Mouse (Mus musculus): ENCODE measurements around the gene Hps3. TPM values are rescaled to one million over a fixed set of nuclear protein-coding genes. Genes with fewer than 3 reads are reported as not detected.
A peak's percentile ranks its signal among the peaks of the same experiment; 100 is the strongest.

Hps3 gene
- polyA plus RNA-seq, 1 experiment: 16.5 TPM

- TF ChIP-seq POLR2A (IDR thresholded peaks at IDR 0.05; ENCODE audit: low read depth, low read length) (no peak), CTCF (IDR thresholded peaks at IDR 0.05; ENCODE audit: borderline replicate concordance, insufficient read depth, low read length) (no peak)
- Histone ChIP-seq H3K27ac (ENCODE audit: insufficient read depth, low read length) (no peak overlapping the region), H3K4me1 (ENCODE audit: control insufficient read depth, insufficient read depth, low read length) (no peaks in the 10 kb centered on the region), H3K4me3 (ENCODE audit: insufficient read depth, low read length) (no peak overlapping the region)
Measured at GRCm38 (mm10) chr3:19978474-19978873, 56.6 kb downstream of the Hps3 start.

GRCm38 (mm10) chr3:19966072-19966471 is 69.0 kb downstream of the Hps3 start:
- TF ChIP-seq CTCF (IDR thresholded peaks at IDR 0.05; ENCODE audit: borderline replicate concordance, insufficient read depth, low read length): no peak
- no peak for TF ChIP-seq POLR2A (IDR thresholded peaks at IDR 0.05; ENCODE audit: low read depth, low read length)

DNA sequence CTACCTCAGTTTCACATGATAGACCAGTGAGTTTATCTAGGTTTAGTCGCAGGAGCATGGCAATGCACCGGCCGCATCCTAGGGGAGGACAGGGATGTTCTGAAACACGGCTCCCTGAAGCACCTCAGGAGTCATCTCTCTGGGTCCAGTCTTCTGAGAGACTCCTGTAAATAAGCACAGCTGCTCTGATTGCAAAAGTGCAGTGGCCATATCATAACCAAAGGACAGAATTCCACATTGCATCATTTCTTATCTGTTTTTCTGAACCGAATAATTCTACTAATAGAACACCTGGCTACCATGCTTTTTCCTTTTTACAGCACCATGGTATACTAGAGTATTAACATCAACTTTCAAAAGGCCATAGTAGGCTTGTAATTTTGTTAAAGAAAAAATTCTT is 69.9 kb downstream of the Hps3 start:
- H3K4me1 ChIP-seq (ENCODE audit: control insufficient read depth, insufficient read depth, low read length): peaks cover 4% of the 10 kb centered on the region
- H3K4me3 ChIP-seq (ENCODE audit: insufficient read depth, low read length): no peak overlapping the region
- no peak for TF ChIP-seq POLR2A (IDR thresholded peaks at IDR 0.05; ENCODE audit: low read depth, low read length)
- no peak for TF ChIP-seq CTCF (IDR thresholded peaks at IDR 0.05; ENCODE audit: borderline replicate concordance, insufficient read depth, low read length)
- no peak overlapping the region for H3K27ac ChIP-seq (ENCODE audit: insufficient read depth, low read length)

More at GRCm38 (mm10) chr3:19966072-19966471, 69.0 kb downstream of the Hps3 start:
- no peak overlapping the region for H3K27ac ChIP-seq (ENCODE audit: insufficient read depth, low read length)
- H3K4me1 ChIP-seq (ENCODE audit: control insufficient read depth, insufficient read depth, low read length): no peaks in the 10 kb centered on the region; the same call in 1 of the 2 replicates
- no peak overlapping the region for H3K4me3 ChIP-seq (ENCODE audit: insufficient read depth, low read length)

DNA sequence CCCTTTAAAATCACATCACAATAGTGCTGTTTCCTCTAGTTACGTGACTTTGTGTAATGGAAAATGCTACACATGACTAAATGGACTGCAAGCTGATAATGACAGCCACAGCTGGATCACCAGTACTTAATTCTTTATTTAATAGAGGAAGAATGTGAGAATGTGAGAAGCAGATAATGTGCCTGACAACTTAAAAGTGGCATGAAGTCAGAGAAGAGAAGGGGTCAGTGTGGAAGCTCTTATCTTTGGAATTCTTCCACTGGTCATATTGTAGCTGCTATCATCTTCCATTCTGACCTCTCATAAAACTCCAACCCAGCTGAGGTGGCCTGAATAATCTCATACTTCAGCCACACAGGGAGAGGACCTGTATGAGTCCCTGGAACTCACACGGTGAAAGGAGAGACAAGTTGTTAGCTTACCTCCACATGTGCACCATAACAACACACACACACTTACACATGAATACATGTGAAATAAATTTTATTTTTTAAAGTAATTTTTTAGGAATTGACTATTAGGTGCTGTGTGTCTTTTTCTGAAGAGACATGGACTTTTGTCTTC is 70.4 kb downstream of the Hps3 start:
- Histone ChIP-seq H3K4me3 (ENCODE audit: insufficient read depth, low read length) (no peak overlapping the region), H3K27ac (ENCODE audit: insufficient read depth, low read length) (no peak overlapping the region), H3K4me1 (ENCODE audit: control insufficient read depth, insufficient read depth, low read length) (peaks cover 7% of the 10 kb centered on the region)
- TF ChIP-seq POLR2A (IDR thresholded peaks at IDR 0.05; ENCODE audit: low read depth, low read length) (no peak), CTCF (IDR thresholded peaks at IDR 0.05; ENCODE audit: borderline replicate concordance, insufficient read depth, low read length) (no peak)

GRCm38 (mm10) chr3:19962769-19963513 is 72.2 kb downstream of the Hps3 start:
- no peak overlapping the region for H3K4me3 ChIP-seq (ENCODE audit: insufficient read depth, low read length)
- H3K4me1 ChIP-seq (ENCODE audit: control insufficient read depth, insufficient read depth, low read length): peaks cover 7% of the 10 kb centered on the region
- TF ChIP-seq CTCF (IDR thresholded peaks at IDR 0.05; ENCODE audit: borderline replicate concordance, insufficient read depth, low read length) (no peak), POLR2A (IDR thresholded peaks at IDR 0.05; ENCODE audit: low read depth, low read length) (no peak)
- H3K27ac ChIP-seq (ENCODE audit: insufficient read depth, low read length): no peak overlapping the region

DNA sequence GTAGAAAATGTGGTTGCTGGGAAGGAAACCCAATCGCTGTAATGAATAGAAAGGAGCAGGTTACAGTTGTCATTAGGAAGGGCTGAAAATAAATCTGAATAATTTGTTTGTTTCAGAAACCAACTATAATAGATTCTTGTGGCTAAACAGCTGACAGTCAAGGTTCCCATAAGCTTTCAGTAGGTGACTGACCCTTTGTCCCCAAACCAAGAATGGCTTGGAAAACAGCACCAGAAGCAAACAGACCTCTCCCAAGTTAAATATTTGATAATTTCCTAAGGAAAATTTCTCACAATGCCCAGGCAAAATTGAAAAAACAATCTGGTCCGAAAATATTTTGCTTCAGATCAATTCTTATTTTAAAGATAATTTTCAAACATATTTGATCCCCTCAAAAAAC is 73.8 kb downstream of the Hps3 start:
- TF ChIP-seq POLR2A (IDR thresholded peaks at IDR 0.05; ENCODE audit: low read depth, low read length) (no peak), CTCF (IDR thresholded peaks at IDR 0.05; ENCODE audit: borderline replicate concordance, insufficient read depth, low read length) (no peak)
- no peak overlapping the region for H3K4me3 ChIP-seq (ENCODE audit: insufficient read depth, low read length)
- H3K4me1 ChIP-seq (ENCODE audit: control insufficient read depth, insufficient read depth, low read length): peaks cover 10% of the 10 kb centered on the region
- no peak overlapping the region for H3K27ac ChIP-seq (ENCODE audit: insufficient read depth, low read length)

DNA sequence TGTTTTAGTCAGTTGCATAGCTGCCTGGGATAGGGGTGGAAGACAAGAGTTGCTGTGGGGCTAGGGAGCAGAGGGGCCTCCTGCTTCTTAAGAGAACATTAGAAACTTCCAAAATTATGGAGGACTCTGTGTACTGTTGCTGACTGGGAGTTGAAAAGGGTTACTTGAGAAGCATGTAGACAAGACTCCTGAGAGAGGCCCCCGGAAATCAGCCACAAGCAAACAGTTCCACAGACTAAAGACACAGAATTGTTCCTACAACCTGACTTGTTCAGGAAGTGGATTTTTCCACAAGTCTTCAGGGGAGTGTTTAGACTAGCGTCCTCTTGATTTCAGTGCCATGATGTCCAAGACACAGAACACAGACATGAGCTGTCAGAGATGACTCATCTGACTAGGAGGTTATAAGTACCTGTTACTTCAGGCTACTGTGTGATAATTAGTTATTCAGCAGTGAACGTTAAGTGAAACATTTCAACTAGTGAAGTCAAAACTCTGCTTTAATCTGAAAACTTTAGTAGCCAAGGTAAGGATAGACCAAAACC is 74.5 kb downstream of the Hps3 start:
- TF ChIP-seq POLR2A (IDR thresholded peaks at IDR 0.05; ENCODE audit: low read depth, low read length): no peak
- Histone ChIP-seq H3K4me1 (ENCODE audit: control insufficient read depth, insufficient read depth, low read length) (peaks cover 10% of the 10 kb centered on the region), H3K4me3 (ENCODE audit: insufficient read depth, low read length) (no peak overlapping the region), H3K27ac (ENCODE audit: insufficient read depth, low read length) (no peak overlapping the region; the same call in 1 of the 2 replicates)

- H3K4me3 ChIP-seq (ENCODE audit: insufficient read depth, low read length): no peak overlapping the region
- no peak overlapping the region for H3K27ac ChIP-seq (ENCODE audit: insufficient read depth, low read length)
- TF ChIP-seq POLR2A (IDR thresholded peaks at IDR 0.05; ENCODE audit: low read depth, low read length) (no peak), CTCF (IDR thresholded peaks at IDR 0.05; ENCODE audit: borderline replicate concordance, insufficient read depth, low read length) (no peak)
- peaks cover 12% of the 10 kb centered on the region for H3K4me1 ChIP-seq (ENCODE audit: control insufficient read depth, insufficient read depth, low read length)
Measured at GRCm38 (mm10) chr3:19958983-19959382, 76.1 kb downstream of the Hps3 start.

GRCm38 (mm10) chr3:19958031-19958430 is 77.1 kb downstream of the Hps3 start:
- Histone ChIP-seq H3K4me3 (ENCODE audit: insufficient read depth, low read length) (no peak overlapping the region), H3K27ac (ENCODE audit: insufficient read depth, low read length) (no peak overlapping the region; the same call in 1 of the 2 replicates), H3K4me1 (ENCODE audit: control insufficient read depth, insufficient read depth, low read length) (peaks cover 14% of the 10 kb centered on the region)
- TF ChIP-seq POLR2A (IDR thresholded peaks at IDR 0.05; ENCODE audit: low read depth, low read length) (no peak), CTCF (IDR thresholded peaks at IDR 0.05; ENCODE audit: borderline replicate concordance, insufficient read depth, low read length) (no peak)

DNA sequence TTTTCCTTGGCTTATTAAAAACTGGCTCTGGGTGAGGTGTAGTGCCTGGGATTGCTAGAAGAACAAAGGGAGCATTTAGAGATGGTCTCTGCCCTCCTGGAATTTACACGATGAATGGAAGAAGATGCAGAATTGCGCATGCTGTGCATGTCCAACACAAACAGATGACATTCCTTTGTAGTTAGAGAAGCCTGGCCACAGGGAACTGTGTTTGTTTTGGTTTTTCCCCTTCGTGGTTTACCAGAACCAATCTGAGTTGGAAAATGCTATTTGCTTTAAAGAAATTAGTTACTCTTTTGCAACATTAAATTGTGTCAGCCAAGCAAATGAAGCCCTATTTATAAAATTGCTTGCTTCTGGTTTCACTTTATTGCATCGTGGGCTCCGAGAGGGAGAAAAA is 78.2 kb downstream of the Hps3 start, which contains the start of gene Cp:
Gene Cp (plus strand): TSS at position 170 of the 400 bp plus-strand sequence.
- no peak within 1 kb of the TSS; the same call in 1 of the 2 replicates for H3K4me3 ChIP-seq (ENCODE audit: insufficient read depth, low read length)
- H3K4me1 ChIP-seq (ENCODE audit: control insufficient read depth, insufficient read depth, low read length): peaks cover 14% of the 10 kb centered on the region
- TF ChIP-seq CTCF (IDR thresholded peaks at IDR 0.05; ENCODE audit: borderline replicate concordance, insufficient read depth, low read length) (no peak), POLR2A (IDR thresholded peaks at IDR 0.05; ENCODE audit: low read depth, low read length) (no peak)
- peak within 1 kb of the TSS; percentile 87 for H3K27ac ChIP-seq (ENCODE audit: insufficient read depth, low read length)

All from embryonic fibroblast, embryonic 13.5 days (primary cell).